Mouse (Mus musculus) heart, postnatal 0 days (tissue): ENCODE data around the gene Acap1.

ENCODE experiments used
- CTCF ChIP-seq: IDR thresholded peaks from 2 replicates; pipeline ENCODE4 v1.5.1; 2016; ENCODE audit warnings: antibody characterized with exemption, control low read depth, low read depth
- EP300 ChIP-seq: IDR thresholded peaks from 2 replicates; pipeline ENCODE4 v1.6.1; 2016; ENCODE audit warnings: antibody characterized with exemption, low read depth

DNA sequence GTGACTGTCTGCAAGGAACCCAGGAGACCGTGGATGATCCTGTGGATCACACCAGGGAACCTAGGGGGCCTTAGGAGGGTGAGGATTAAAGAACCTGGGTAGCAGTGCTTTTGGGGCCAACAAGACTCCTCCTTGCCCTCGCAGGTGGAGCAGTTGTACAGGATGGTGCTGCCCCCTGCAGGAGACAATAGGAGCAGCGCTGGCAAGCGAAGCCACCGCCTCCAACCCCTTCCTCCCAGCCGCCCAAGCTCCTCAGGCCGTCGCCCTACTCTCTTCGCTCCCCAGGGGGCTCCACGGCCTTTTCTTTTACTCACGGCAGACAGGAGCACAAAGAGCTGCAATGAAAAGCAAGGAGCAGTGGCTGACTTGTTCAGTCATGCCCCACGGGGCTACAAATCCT lies 18.5 kb downstream of the Acap1 start:
- TF ChIP-seq CTCF, result peak; percentile 94
- TF ChIP-seq EP300, result no peak
